Mouse (Mus musculus) neural tube, embryonic 15.5 days (tissue): ENCODE data around the gene Vstm2a. TPM values are rescaled to one million over a fixed set of nuclear protein-coding genes. Genes with fewer than 3 reads are reported as not detected.

ENCODE experiments used
- ATAC-seq: fragments of 200-750 bp; cut with Nextera tagmentation; 2 replicates; pipeline ENCODE4 v1.8.0; 2017; ENCODE audit warnings: mild to moderate bottlenecking, moderate TSS enrichment, moderate library complexity; ENCODE audit not compliant: low FRiP score
- H3K27ac ChIP-seq: fragments of 300-500 bp; sonication (generic); replicated peaks from 2 replicates; pipeline ENCODE4 v1.5.1; 2015; ENCODE audit warnings: mild to moderate bottlenecking, inconsistent platforms
- H3K27me3 ChIP-seq: fragments of 300-500 bp; sonication (generic); replicated peaks from 2 replicates; pipeline ENCODE4 v1.6.1; 2015; ENCODE audit warnings: inconsistent platforms
- H3K36me3 ChIP-seq: fragments of 300-500 bp; sonication (generic); 2 replicates; pipeline ENCODE4 v1.6.1; 2015; ENCODE audit warnings: inconsistent platforms
- H3K4me1 ChIP-seq: fragments of 300-500 bp; sonication (generic); 2 replicates; pipeline ENCODE4 v1.6.1; 2015; ENCODE audit warnings: inconsistent platforms
- H3K4me2 ChIP-seq: fragments of 300-500 bp; sonication (generic); 2 replicates; pipeline ENCODE4 v1.6.1; 2015; ENCODE audit warnings: inconsistent platforms, mild to moderate bottlenecking, moderate library complexity
- H3K4me3 ChIP-seq: fragments of 300-500 bp; sonication (generic); replicated peaks from 2 replicates; pipeline ENCODE4 v1.5.1; 2015; ENCODE audit warnings: mild to moderate bottlenecking, inconsistent platforms
- H3K9ac ChIP-seq: fragments of 300-500 bp; sonication (generic); replicated peaks from 2 replicates; pipeline ENCODE4 v1.6.1; 2015; ENCODE audit warnings: mild to moderate bottlenecking, inconsistent platforms
- H3K9me3 ChIP-seq: fragments of 300-500 bp; sonication (generic); replicated peaks from 2 replicates; pipeline ENCODE4 v1.6.1; 2016; ENCODE audit warnings: inconsistent platforms
- WGBS: fragments of 180-500 bp; shearing (Covaris S2); methylation state at CpG from one replicate; pipeline ENCODE4 v1.1.7; 2015; ENCODE audit warnings: mixed read lengths; 5-methylcytosine and 5-hydroxymethylcytosine counted together
- polyA plus RNA-seq: library from polyadenylated mRNA; unstranded; fragments of >200 nt; fragmentation: Nextera tagmentation; extraction: Ambion mirVana; gene quantifications from 2 replicates; pipeline ENCODE4 v1.2.1, GENCODE M21; 2015

The Vstm2a gene
- polyA plus RNA-seq, 1 experiment from 2014 or later, result 89.8 TPM

DNA sequence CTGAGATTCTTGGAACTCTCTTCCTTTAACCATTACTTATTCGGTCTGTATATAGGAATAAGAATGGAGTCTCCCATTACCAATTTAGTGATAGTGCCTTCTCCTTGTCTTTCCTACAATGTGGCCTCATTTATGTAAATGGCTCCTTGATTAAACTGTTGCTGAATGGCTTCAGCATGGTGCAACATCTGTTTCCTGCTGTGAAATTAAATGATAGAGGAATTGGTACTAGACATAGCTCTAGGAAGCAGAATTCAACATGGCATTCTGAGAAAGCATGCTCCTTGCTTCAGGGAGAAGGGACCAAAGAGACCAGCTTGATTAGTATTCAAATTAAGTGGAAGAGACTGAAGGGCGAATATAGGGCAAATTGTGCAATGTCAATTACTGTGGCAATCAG is 57.6 kb downstream of the Vstm2a start:
- Histone ChIP-seq H3K4me1 (no peaks in the 10 kb centered on the region), H3K4me3 (no peak overlapping the region), H3K27me3 (no peaks in the 10 kb centered on the region), H3K4me2 (no peak overlapping the region), H3K27ac (no peak overlapping the region), H3K9ac (no peak overlapping the region), H3K9me3 (no peaks in the 10 kb centered on the region), H3K36me3 (no peaks in the 10 kb centered on the region)
- peak; percentile 70 for ATAC-seq
- WGBS, result 64% methylated on average over 2 of the region's 2 CpGs

DNA sequence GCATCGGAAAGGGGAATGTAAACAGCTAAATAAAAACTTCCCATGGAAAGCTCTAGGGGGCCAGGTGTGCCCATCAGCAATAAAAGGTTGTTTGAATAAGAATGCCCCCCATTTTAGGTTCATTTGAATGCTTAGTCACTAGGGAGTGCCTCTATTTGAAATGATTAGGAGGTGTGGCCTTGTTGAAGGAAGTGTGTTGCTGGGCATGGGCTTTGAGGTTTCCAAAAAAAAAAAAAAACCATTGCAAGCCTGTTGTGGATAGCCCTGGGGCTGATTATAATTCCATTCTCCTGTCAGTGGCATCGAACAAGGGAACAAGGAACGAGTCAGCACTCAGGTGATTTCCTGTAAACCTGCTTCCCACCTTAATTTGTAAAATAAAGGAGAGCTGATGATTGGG is 87.7 kb downstream of the Vstm2a start:
- 29% methylated on average over 3 of the region's 3 CpGs for WGBS
- no peak for ATAC-seq
- Histone ChIP-seq H3K9me3 (no peaks in the 10 kb centered on the region), H3K4me3 (no peak overlapping the region), H3K9ac (no peak overlapping the region), H3K27me3 (no peaks in the 10 kb centered on the region), H3K36me3 (no peaks in the 10 kb centered on the region), H3K4me1 (no peaks in the 10 kb centered on the region), H3K4me2 (no peak overlapping the region), H3K27ac (no peak overlapping the region)

DNA sequence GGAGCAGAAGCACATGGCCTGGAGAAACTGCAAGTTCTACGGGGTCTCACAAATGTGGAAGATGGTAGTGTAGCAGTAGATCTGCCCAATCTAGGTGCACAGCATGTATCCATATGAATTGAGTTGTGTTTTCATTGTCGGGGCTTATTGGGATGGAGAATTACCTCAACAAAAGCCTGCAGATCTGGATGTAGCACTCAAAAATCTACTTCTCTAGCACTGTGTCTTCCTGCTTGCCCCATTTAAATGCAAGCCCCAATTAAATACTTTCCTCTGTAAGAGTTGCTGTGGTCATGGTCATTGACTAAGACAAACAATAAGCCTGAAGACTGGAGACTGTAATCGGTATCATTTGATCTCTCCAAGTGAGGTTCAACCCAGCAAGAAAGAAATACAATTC is 88.2 kb downstream of the Vstm2a start:
- no peaks in the 10 kb centered on the region for H3K4me1 ChIP-seq

DNA sequence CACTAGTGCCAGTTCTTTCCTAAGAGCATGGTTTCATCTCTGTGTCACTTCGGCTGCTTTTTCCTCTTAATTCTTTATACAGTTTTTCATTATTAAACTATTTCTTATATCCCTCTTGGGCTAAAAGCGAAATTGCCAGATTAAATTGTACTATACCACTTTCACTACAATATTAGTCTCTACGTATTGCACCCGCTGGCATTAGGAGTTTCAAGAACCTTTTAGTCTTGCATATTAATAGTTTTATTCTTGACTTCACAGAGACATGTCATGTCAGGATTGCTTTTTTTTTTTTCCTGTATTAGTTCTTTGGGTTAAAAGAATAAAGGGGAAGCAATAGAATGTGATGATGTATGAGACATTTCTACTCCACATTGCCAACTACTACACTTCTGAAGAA is 94.4 kb downstream of the Vstm2a start:
- Histone ChIP-seq H3K4me1 (no peaks in the 10 kb centered on the region), H3K27ac (no peak overlapping the region), H3K36me3 (no peaks in the 10 kb centered on the region), H3K9me3 (no peaks in the 10 kb centered on the region), H3K4me2 (no peak overlapping the region), H3K4me3 (no peak overlapping the region), H3K27me3 (no peaks in the 10 kb centered on the region), H3K9ac (no peak overlapping the region)
- no peak for ATAC-seq
- 89% methylated on average over 4 of the region's 4 CpGs for WGBS

More for the DNA sequence above, 88.2 kb downstream of the Vstm2a start:
- ATAC-seq, result no peak
- no peak overlapping the region for H3K9ac ChIP-seq
- no peaks in the 10 kb centered on the region for H3K36me3 ChIP-seq
- 79% methylated on average over 3 of the region's 3 CpGs for WGBS
- no peaks in the 10 kb centered on the region for H3K27me3 ChIP-seq
- H3K27ac ChIP-seq, result no peak overlapping the region
- H3K4me3 ChIP-seq, result no peak overlapping the region
- H3K4me2 ChIP-seq, result no peak overlapping the region
- no peaks in the 10 kb centered on the region for H3K9me3 ChIP-seq

DNA sequence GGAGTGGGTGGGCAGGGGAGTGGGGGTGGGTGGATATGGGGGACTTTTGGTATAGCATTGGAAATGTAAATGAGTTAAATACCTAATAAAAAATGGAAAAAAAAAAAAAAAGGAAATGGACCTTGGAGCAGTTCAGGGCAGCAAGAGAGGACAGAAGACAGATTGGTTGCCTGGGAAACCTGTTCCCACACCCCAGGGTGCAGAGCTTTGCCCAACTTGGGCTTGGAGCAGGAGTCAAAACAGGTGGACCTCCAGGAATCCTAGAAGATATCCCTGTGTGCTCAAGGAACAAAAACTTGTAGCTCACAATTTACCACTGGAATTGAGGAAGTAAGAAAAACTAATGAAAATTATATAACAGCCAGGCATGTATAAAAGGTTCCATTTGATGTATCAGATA is 96.8 kb downstream of the Vstm2a start:
- Histone ChIP-seq H3K27me3 (no peaks in the 10 kb centered on the region), H3K4me3 (no peak overlapping the region), H3K4me2 (no peak overlapping the region), H3K36me3 (no peaks in the 10 kb centered on the region), H3K27ac (no peak overlapping the region), H3K9ac (no peak overlapping the region), H3K4me1 (no peaks in the 10 kb centered on the region), H3K9me3 (no peaks in the 10 kb centered on the region)
- no peak for ATAC-seq

DNA sequence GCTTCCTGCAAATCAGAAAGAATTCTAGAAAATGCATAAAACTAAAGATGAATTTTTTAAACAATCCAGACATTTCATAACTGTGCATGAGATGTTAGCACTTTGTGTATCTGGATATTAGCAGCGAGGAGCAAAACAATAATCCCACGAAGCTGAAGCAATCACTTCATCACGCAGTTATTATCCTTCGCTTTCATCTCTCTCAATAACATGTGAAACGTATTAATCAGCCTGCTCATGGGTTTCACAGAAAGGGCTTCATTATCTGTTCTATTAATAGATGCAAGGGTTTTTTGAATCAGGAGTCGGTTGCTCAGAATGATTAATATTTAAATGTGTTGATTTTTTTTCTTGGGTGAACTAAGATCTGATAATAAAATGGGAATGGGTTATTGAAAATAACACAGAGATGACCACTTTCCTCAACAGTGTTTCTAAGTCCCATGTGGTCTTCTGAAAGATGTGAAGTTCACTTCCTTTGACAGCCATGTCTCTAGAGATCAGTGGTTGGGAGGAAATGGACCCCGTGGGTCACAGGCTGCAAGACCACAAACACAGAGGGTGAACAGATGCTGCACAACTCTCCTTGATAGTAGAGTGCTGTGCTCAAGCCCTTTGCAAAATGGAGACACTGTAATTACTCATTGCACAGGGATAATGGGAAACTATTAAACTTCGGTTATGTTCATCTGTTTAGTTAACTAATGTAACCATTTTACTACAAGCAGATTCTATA is 109.5 kb downstream of the Vstm2a start:
- no peaks in the 10 kb centered on the region for H3K27me3 ChIP-seq
- no peak overlapping the region for H3K9ac ChIP-seq
- H3K27ac ChIP-seq, result no peak overlapping the region
- no peaks in the 10 kb centered on the region for H3K4me1 ChIP-seq
- ATAC-seq, result no peak
- no peak overlapping the region for H3K4me2 ChIP-seq
- WGBS, result 76% methylated on average over 8 of the region's 8 CpGs
- no peaks in the 10 kb centered on the region for H3K36me3 ChIP-seq
- H3K4me3 ChIP-seq, result no peak overlapping the region
- H3K9me3 ChIP-seq, result no peaks in the 10 kb centered on the region

DNA sequence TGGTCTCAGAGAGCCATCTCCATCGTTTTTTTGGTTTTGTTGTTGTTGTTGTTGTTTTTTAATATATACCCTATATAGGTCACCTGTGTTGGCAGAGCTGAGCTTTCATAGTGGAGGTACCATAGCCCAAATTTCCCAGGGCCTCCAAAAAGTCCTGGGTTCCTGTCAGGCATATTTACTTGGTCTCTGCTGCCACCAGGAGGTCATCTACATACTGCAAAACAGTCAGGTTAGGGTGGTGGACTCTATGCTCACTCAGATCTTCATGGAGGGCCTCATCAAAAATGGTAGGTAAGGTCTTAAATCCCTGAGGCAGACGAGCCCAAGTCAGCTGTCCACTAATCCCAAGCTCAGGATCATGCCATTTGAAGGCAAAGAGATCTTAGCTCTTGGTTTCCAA is 146.1 kb downstream of the Vstm2a start:
- no peak for ATAC-seq
- no peak overlapping the region for H3K9ac ChIP-seq
- no peaks in the 10 kb centered on the region for H3K27me3 ChIP-seq
- no peak overlapping the region for H3K4me2 ChIP-seq
- H3K4me3 ChIP-seq, result no peak overlapping the region
- no peaks in the 10 kb centered on the region for H3K4me1 ChIP-seq
- no peak overlapping the region for H3K27ac ChIP-seq
- H3K9me3 ChIP-seq, result no peaks in the 10 kb centered on the region
- WGBS, result 56% methylated on average over 2 of the region's 2 CpGs
- no peaks in the 10 kb centered on the region for H3K36me3 ChIP-seq

DNA sequence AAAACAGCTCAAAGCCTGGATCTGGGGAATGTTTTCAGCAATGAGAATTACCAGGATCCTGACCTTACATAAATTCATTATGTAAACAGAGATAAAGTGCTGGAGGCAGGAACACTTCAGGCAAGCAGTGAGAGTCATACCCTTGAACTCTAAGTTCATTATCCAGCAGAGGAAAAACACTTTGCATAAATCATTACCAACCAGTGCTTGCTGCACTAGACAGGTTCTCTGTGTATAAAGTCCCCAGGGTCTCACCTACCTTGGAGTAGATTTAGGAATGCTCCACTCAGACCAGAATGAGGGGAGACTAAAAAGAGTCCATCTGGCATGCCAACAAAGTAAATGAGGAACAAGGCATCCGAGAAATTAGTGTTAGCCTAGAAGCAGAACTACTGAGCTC is 154.2 kb downstream of the Vstm2a start:
- ATAC-seq, result no peak
- 69% methylated on average over 1 of the region's 1 CpGs for WGBS
- Histone ChIP-seq H3K4me3 (no peak overlapping the region), H3K4me2 (no peak overlapping the region), H3K27ac (no peak overlapping the region), H3K9ac (no peak overlapping the region), H3K27me3 (no peaks in the 10 kb centered on the region), H3K9me3 (no peaks in the 10 kb centered on the region), H3K4me1 (peaks cover 2% of the 10 kb centered on the region; the same call in 1 of the 2 replicates), H3K36me3 (no peaks in the 10 kb centered on the region)

DNA sequence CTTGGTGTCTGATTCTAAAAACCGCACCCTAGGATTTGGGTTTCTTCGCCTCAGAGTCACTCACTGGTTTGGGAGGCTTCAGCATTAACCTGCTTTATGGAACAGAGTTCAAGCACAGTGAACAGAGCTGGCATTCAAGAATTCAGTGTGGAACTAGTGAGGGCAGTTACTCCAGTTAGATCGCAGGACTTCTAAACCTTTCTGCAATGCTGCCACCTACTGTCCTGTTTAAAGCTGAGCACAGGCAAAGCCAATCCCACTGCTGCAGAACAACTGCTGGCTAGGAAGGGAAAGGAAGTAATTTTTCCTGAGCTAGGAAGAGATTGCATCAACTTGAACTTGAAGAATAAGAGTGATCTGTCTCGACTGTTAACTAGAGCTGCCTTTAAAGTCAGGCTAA is 155.1 kb downstream of the Vstm2a start:
- 24% methylated on average over 4 of the region's 4 CpGs for WGBS
- Histone ChIP-seq H3K4me2 (no peak overlapping the region), H3K4me1 (peaks cover 2% of the 10 kb centered on the region; the same call in 1 of the 2 replicates), H3K36me3 (no peaks in the 10 kb centered on the region), H3K9me3 (no peaks in the 10 kb centered on the region), H3K27me3 (no peaks in the 10 kb centered on the region), H3K4me3 (no peak overlapping the region), H3K9ac (no peak overlapping the region), H3K27ac (no peak overlapping the region)
- ATAC-seq, result peak; percentile 95

DNA sequence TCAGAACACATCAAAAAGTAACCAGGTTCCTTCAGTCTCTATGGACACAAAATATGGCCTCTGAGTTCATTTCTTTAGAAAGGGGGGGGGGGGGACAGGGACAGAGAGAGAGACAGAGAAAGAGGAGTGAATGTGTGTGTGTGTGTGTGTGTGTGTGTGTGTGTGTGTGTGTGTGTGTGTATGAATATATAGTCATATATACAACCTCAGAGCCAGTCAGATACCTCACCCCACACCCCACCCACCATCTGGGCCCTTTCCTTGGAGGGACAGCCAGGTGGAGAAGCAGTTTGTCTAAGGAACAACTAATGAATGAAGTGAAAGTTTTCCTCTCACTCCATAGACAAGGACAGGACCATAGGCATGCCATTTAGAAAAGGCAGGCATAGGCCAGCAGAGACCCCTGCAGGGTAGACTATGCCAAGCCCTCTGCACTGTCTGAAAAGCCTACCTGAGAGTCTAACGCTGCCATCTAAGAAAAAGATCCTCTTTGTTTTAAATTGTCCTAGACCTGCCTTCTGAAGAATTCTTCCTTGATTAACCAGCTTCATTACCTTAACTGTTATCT is 155.6 kb downstream of the Vstm2a start:
- Histone ChIP-seq H3K4me3 (no peak overlapping the region), H3K4me2 (no peak overlapping the region), H3K4me1 (peaks cover 2% of the 10 kb centered on the region; the same call in 1 of the 2 replicates), H3K36me3 (no peaks in the 10 kb centered on the region), H3K27me3 (no peaks in the 10 kb centered on the region), H3K27ac (no peak overlapping the region), H3K9me3 (no peaks in the 10 kb centered on the region), H3K9ac (no peak overlapping the region)
- 44% methylated on average over 1 of the region's 1 CpGs for WGBS
- no peak for ATAC-seq

DNA sequence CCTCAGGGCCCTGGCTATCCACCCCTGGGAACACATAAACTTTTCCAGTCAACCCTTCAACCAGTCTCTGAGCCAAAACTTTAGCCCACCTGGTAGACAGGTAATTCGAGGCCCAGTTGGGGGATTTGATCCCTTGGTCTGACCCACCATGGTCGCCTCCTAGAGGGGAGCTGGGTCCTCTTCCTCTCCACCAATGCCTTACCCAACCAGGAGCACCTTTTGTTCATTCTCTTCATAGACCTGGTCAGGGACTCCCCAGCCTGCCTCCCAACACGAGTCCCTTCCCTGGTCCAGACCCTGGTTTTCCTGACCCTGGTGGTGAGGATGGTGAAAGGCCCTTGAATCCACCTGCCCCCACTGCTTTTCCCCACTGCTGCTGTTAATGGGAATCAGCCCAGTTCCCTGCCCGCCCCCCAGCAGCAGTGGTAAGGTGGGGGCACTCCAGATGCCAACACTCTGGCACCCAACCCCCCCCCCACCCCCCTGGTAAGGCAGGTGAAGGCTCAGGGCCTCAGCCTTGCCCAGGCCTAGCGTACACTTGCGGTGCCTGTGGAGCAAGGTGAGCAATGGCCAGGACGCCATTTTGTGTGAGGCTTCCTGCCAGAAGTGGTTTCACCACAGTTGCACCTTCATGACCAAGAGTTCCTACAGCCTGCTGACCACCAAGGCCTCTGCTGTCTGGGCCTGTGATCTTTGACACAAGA is 182.2 kb downstream of the Vstm2a start:
- Histone ChIP-seq H3K4me2 (no peak overlapping the region), H3K27me3 (no peaks in the 10 kb centered on the region), H3K4me1 (no peaks in the 10 kb centered on the region), H3K9me3 (no peaks in the 10 kb centered on the region), H3K4me3 (no peak overlapping the region), H3K27ac (no peak overlapping the region), H3K36me3 (no peaks in the 10 kb centered on the region), H3K9ac (no peak overlapping the region)
- 94% methylated on average over 7 of the region's 7 CpGs for WGBS
- ATAC-seq, result no peak
